Mouse (Mus musculus) gastrocnemius, adult 2 months (tissue): ENCODE measurements around the gene Wbp11. TPM values are rescaled to one million over a fixed set of nuclear protein-coding genes. Genes with fewer than 3 reads are reported as not detected.

Source experiments
- DNase-seq: peaks from one replicate; pipeline ENCODE4 v3.0.0; 2022
- H3K27ac ChIP-seq: fragments of 200-600 bp; 2 replicates; pipeline ENCODE4 v1.8.1; 2022; ENCODE audit warnings: mild to moderate bottlenecking
- H3K4me3 ChIP-seq: fragments of 200-600 bp; 2 replicates; pipeline ENCODE4 v1.8.1; 2022; ENCODE audit warnings: mild to moderate bottlenecking, moderate library complexity
- CTCF ChIP-seq: fragments of 200-600 bp; IDR thresholded peaks from 2 replicates; pipeline ENCODE4 v1.8.1; 2022; ENCODE audit warnings: antibody characterized with exemption, mild to moderate bottlenecking, moderate library complexity
- intact Hi-C: fragments of 180-260 bp; cut with DNase I; formaldehyde crosslinking; loops from one replicate; pipeline ENCODE4 v1.15.1; 2025
- microRNA-seq: library from miRNA; unstranded; fragments of <30 nt; microRNA quantifications from one replicate; pipeline ENCODE4 v1.2.0, GENCODE M21; 2021
- total RNA-seq, 2 experiments: library from RNA; stranded (reverse); gene quantifications; 2 replicates each; pipeline ENCODE4 v1.2.3; 2021

Gene Wbp11
- total RNA-seq, 2 experiments from 2014 or later: 48.4 to 54.7 TPM

GRCm38 (mm10) chr6:136793831-136794525 is 34.1 kb downstream of the Wbp11 start:
- no peak overlapping the region for H3K27ac ChIP-seq
- intact Hi-C loops: no loop called here
- no peak for TF ChIP-seq CTCF
- no peak for DNase-seq
- peak overlapping the region; percentile 54 for H3K4me3 ChIP-seq

- H3K4me3 ChIP-seq: peak overlapping the region; percentile 54
Measured at GRCm38 (mm10) chr6:136792884-136793758, 34.9 kb downstream of the Wbp11 start.

GRCm38 (mm10) chr6:136789391-136789971 is 38.6 kb downstream of the Wbp11 start:
- TF ChIP-seq CTCF: no peak
- H3K27ac ChIP-seq: peak overlapping the region; percentile 48
- intact Hi-C loops: no loop called here
- peak; percentile 58 for DNase-seq
- no peak overlapping the region for H3K4me3 ChIP-seq

More at GRCm38 (mm10) chr6:136792884-136793758, 34.9 kb downstream of the Wbp11 start:
- intact Hi-C loops: no loop called here
- H3K27ac ChIP-seq: no peak overlapping the region
- no peak for TF ChIP-seq CTCF
- DNase-seq: no peak

- TF ChIP-seq CTCF: no peak
Measured at GRCm38 (mm10) chr6:136782761-136783160, 45.3 kb downstream of the Wbp11 start.

GRCm38 (mm10) chr6:136782146-136782545 is 45.9 kb downstream of the Wbp11 start:
- Histone ChIP-seq H3K27ac (no peak overlapping the region), H3K4me3 (no peak overlapping the region)
- intact Hi-C loops: no loop called here
- TF ChIP-seq CTCF: no peak
- DNase-seq: no peak

More at GRCm38 (mm10) chr6:136782761-136783160, 45.3 kb downstream of the Wbp11 start:
- DNase-seq: no peak
- intact Hi-C loops: no loop called here
- no peak overlapping the region for H3K27ac ChIP-seq
- H3K4me3 ChIP-seq: no peak overlapping the region

- TF ChIP-seq CTCF: no peak
- no peak for DNase-seq
- Histone ChIP-seq H3K27ac (no peak within 1 kb of the TSS), H3K4me3 (no peak within 1 kb of the TSS)
- intact Hi-C loops: no loop called here
Measured at GRCm38 (mm10) chr6:136781377-136781986, 46.6 kb downstream of the Wbp11 start, which contains the start of gene Gucy2c. TSS of gene Gucy2c (minus strand) at chr6:136781765.

GRCm38 (mm10) chr6:136776392-136776791 is 51.6 kb downstream of the Wbp11 start:
- no peak overlapping the region for H3K27ac ChIP-seq
- TF ChIP-seq CTCF: no peak
- no peak for DNase-seq
- intact Hi-C loops: no loop called here
- no peak overlapping the region for H3K4me3 ChIP-seq

GRCm38 (mm10) chr6:136769859-136770258 is 58.2 kb downstream of the Wbp11 start:
- intact Hi-C loops: no loop called here
- no peak overlapping the region for H3K27ac ChIP-seq
- no peak for TF ChIP-seq CTCF
- DNase-seq: no peak
- H3K4me3 ChIP-seq: no peak overlapping the region

- Histone ChIP-seq H3K27ac (no peak overlapping the region), H3K4me3 (no peak overlapping the region)
- DNase-seq: no peak
- intact Hi-C loops: no loop called here
- TF ChIP-seq CTCF: no peak
Measured at GRCm38 (mm10) chr6:136769143-136769542, 58.9 kb downstream of the Wbp11 start.

- DNase-seq: no peak
- no peak overlapping the region for H3K27ac ChIP-seq
- intact Hi-C loops: no loop called here
- H3K4me3 ChIP-seq: no peak overlapping the region
- TF ChIP-seq CTCF: no peak
Measured at GRCm38 (mm10) chr6:136763912-136764311, 64.1 kb downstream of the Wbp11 start.

Small RNA genes lying within 50 kb of the gene (microRNA-seq; reads per million reads assigned to microRNA genes)
- gene Gm44364: not detected

Other genes with a start within 250 kb of the Wbp11 start
- 10 to 100 TPM; 13.0 to 28.1 TPM for gene Plbd1, start 166.3 kb downstream of the Wbp11 start, total RNA-seq
- gene Gucy2c, start 46.5 kb downstream of the Wbp11 start, total RNA-seq: not detected
- gene Hist4h4, start 23.8 kb downstream of the Wbp11 start, total RNA-seq: 1 to 10 TPM; 4.2 to 4.5 TPM
- gene H2afj, start 20.0 kb downstream of the Wbp11 start, total RNA-seq: 10 to 100 TPM; 12.4 to 13.8 TPM
- gene BC049715, start 607 bp downstream of the Wbp11 start, total RNA-seq: under 1 TPM in 1 of 2 experiments, not detected in 1; 0.28 TPM
- gene Smco3, start 7.2 kb upstream of the Wbp11 start, total RNA-seq: not detected
- under 1 TPM; 0.10 to 0.11 TPM for gene Art4, start 29.5 kb upstream of the Wbp11 start, total RNA-seq
- 100 to 1,000 TPM in 1 of 2 experiments, 10 to 100 TPM in 1; 52.8 to 161 TPM for gene Mgp, start 47.6 kb upstream of the Wbp11 start, total RNA-seq
- gene Erp27, start 93.9 kb upstream of the Wbp11 start, total RNA-seq: under 1 TPM in 1 of 2 experiments, not detected in 1; 0.20 TPM
- gene Pde6h, start 95.6 kb upstream of the Wbp11 start, total RNA-seq: not detected
- 10 to 100 TPM in 1 of 2 experiments, 1 to 10 TPM in 1; 4.9 to 10.2 TPM for gene Arhgdib, start 113.7 kb upstream of the Wbp11 start, total RNA-seq